Mouse (Mus musculus) mature B cell (primary cell): ENCODE measurements around the gene Malsu1.

Source experiments
- in situ Hi-C: fragments of 300-500 bp; cut with MboI; formaldehyde crosslinking; loops from 2 replicates; pipeline ENCODE4 v1.14.3; 2019

The Malsu1 gene

GRCm38 (mm10) chr6:49068361-49068760 is 5.2 kb upstream of the Malsu1 start:
- in situ Hi-C loops, result no loop called here

GRCm38 (mm10) chr6:49074117-49074490 is 509 bp downstream of the Malsu1 start:
- in situ Hi-C loops, result no loop called here

- in situ Hi-C loops, result no loop called here
These were observed 4.3 kb downstream of the Malsu1 start for GRCm38 (mm10) chr6:49077894-49078293.

- in situ Hi-C loops, result no loop called here
These were observed 5.7 kb downstream of the Malsu1 start for GRCm38 (mm10) chr6:49079313-49079712.

GRCm38 (mm10) chr6:49083008-49083407 is 9.4 kb downstream of the Malsu1 start:
- in situ Hi-C loops, result no loop called here

GRCm38 (mm10) chr6:49094968-49095367 is 21.4 kb downstream of the Malsu1 start:
- in situ Hi-C loops, result no loop called here

- in situ Hi-C loops, result no loop called here
These were observed 22.8 kb downstream of the Malsu1 start for GRCm38 (mm10) chr6:49096421-49096820.

GRCm38 (mm10) chr6:49096933-49097461 is 23.4 kb downstream of the Malsu1 start:
- in situ Hi-C loops, result no loop called here

- in situ Hi-C loops, result no loop called here
These were observed 24.1 kb downstream of the Malsu1 start for GRCm38 (mm10) chr6:49097596-49098110.

- in situ Hi-C loops, result no loop called here
These were observed 25.5 kb downstream of the Malsu1 start for GRCm38 (mm10) chr6:49099086-49099485.

GRCm38 (mm10) chr6:49106746-49107500 is 33.3 kb downstream of the Malsu1 start:
- in situ Hi-C loops, result no loop called here

GRCm38 (mm10) chr6:49109196-49109595 is 35.6 kb downstream of the Malsu1 start:
- in situ Hi-C loops, result no loop called here

GRCm38 (mm10) chr6:49113895-49114294 is 40.3 kb downstream of the Malsu1 start:
- in situ Hi-C loops, result no loop called here

GRCm38 (mm10) chr6:49114457-49114856 is 40.9 kb downstream of the Malsu1 start:
- in situ Hi-C loops, result no loop called here

- in situ Hi-C loops, result no loop called here
These were observed 42.0 kb downstream of the Malsu1 start for GRCm38 (mm10) chr6:49115550-49115949.

GRCm38 (mm10) chr6:49116241-49116640 is 42.6 kb downstream of the Malsu1 start:
- in situ Hi-C loops, result no loop called here

- in situ Hi-C loops, result no loop called here
These were observed 44.9 kb downstream of the Malsu1 start for GRCm38 (mm10) chr6:49118446-49118845.

- in situ Hi-C loops, result no loop called here
These were observed 46.0 kb downstream of the Malsu1 start for GRCm38 (mm10) chr6:49119462-49120135.

GRCm38 (mm10) chr6:49120370-49120769 is 46.8 kb downstream of the Malsu1 start:
- in situ Hi-C loops, result no loop called here

- in situ Hi-C loops, result no loop called here
These were observed 56.7 kb downstream of the Malsu1 start for GRCm38 (mm10) chr6:49130328-49130727.

- in situ Hi-C loops, result no loop called here
These were observed 58.3 kb downstream of the Malsu1 start for GRCm38 (mm10) chr6:49131855-49132254.

- in situ Hi-C loops, result no loop called here
These were observed 58.9 kb downstream of the Malsu1 start for GRCm38 (mm10) chr6:49132352-49133090.
